8 mouse cellular contexts compared by ENCODE assay signal in genomic region chr9:80165690-80166089, GRCm38 (mm10). TPM values are rescaled to one million over a fixed set of nuclear protein-coding genes. Genes with fewer than 3 reads are reported as not detected.
DNase-seq lines count a peak whose midpoint lies in the region; ATAC-seq and TF ChIP-seq lines count a peak whose summit lies in the region.

No protein-coding gene starts in this region.

- no peak overlapping the region for H3K27ac ChIP-seq in neural tube, embryonic 11.5 days (ENCODE audit: low read depth, low read length)
- H3K27ac ChIP-seq in hindbrain, embryonic 11.5 days (ENCODE audit: low read depth, low read length), result no peak overlapping the region
- 0 out of 2 replicates have a peak overlapping the region, but pooled peaks have one; percentile 39 for H3K27ac ChIP-seq in limb, embryonic 14.5 days (replicated peaks; ENCODE audit: low read depth, low read length)
- H3K27ac ChIP-seq in thymus, adult 2 months (ENCODE audit: control insufficient read depth, insufficient read depth, low read length), result no peak overlapping the region

- TF ChIP-seq CTCF in thymus, adult 2 months (IDR thresholded peaks at IDR 0.05; ENCODE audit: borderline replicate concordance, control insufficient read depth, extremely low read depth, insufficient read depth, low read length, poor library complexity), result no peak

- no peak for ATAC-seq in neural tube, embryonic 11.5 days (ENCODE audit: insufficient read depth, low FRiP score, low TSS enrichment)
- no peak for ATAC-seq in hindbrain, embryonic 11.5 days (ENCODE audit: low FRiP score)
- no peak for ATAC-seq in limb, embryonic 14.5 days (ENCODE audit: low FRiP score, low read depth)
- no peak for ATAC-seq in inflammation-experienced regulatory T-cells, adult 6 months

- no peak for DNase-seq in neural tube, embryonic 11.5 days (ENCODE audit: low spot score)
- DNase-seq in neural tube, embryonic 10.5 days (ENCODE audit: extremely low spot score, low spot score), result no peak
- no peak for DNase-seq in hindbrain, embryonic 11.5 days (ENCODE audit: low spot score)
- peak; percentile 52 for DNase-seq in limb, embryonic 14.5 days (ENCODE audit: low spot score)
- peak; percentile 61 for DNase-seq in yolk sac, embryonic 10.5 days (ENCODE audit: low spot score)
- DNase-seq in frontal cortex, adult 2 months (ENCODE audit: extremely low spot score in 1 of 2, low spot score in 1 of 2), result no peak
- no peak for DNase-seq in thymus, adult 2 months

- H3K4me2 ChIP-seq in neural tube, embryonic 11.5 days (ENCODE audit: low read depth), result peak overlapping the region; percentile 64
- H3K4me2 ChIP-seq in hindbrain, embryonic 11.5 days (replicated peaks; ENCODE audit: low read depth, low read length), result peak overlapping the region; percentile 76; the same call in 1 of the 2 replicates
- H3K4me2 ChIP-seq in limb, embryonic 14.5 days (replicated peaks; ENCODE audit: low read depth, low read length, severe bottlenecking), result peak overlapping the region; percentile 88

- no peak overlapping the region; the same call in 1 of the 2 replicates for H3K4me3 ChIP-seq in neural tube, embryonic 11.5 days (ENCODE audit: low read depth, low read length)
- 0 out of 2 replicates have a peak overlapping the region, but pooled peaks have one; percentile 12 for H3K4me3 ChIP-seq in hindbrain, embryonic 11.5 days (ENCODE audit: low read depth, low read length)
- H3K4me3 ChIP-seq in limb, embryonic 14.5 days (replicated peaks; ENCODE audit: low read length), result peak overlapping the region; percentile 77
- no peak overlapping the region for H3K4me3 ChIP-seq in thymus, adult 2 months (ENCODE audit: control insufficient read depth, insufficient read depth, low read length)

- 54% methylated on average over 9 of the region's 9 CpGs for WGBS in neural tube, embryonic 11.5 days
- 64% methylated on average over 9 of the region's 9 CpGs for WGBS in hindbrain, embryonic 11.5 days
- WGBS in limb, embryonic 14.5 days, result 14% methylated on average over 9 of the region's 9 CpGs
- WGBS in thymus, adult 2 months, result 61% methylated on average over 9 of the region's 9 CpGs

- no peaks in the 10 kb centered on the region for H3K27me3 ChIP-seq in neural tube, embryonic 11.5 days (ENCODE audit: control insufficient read depth, insufficient read depth, low read length)
- no peaks in the 10 kb centered on the region for H3K27me3 ChIP-seq in hindbrain, embryonic 11.5 days (ENCODE audit: control insufficient read depth, insufficient read depth, low read length)
- no peaks in the 10 kb centered on the region for H3K27me3 ChIP-seq in limb, embryonic 14.5 days (ENCODE audit: control insufficient read depth, insufficient read depth, low read length)
- no peaks in the 10 kb centered on the region for H3K27me3 ChIP-seq in thymus, adult 2 months (ENCODE audit: control insufficient read depth, insufficient read depth, low read length)

- no peaks in the 10 kb centered on the region for H3K9me3 ChIP-seq in neural tube, embryonic 11.5 days (ENCODE audit: control insufficient read depth, low read length)
- no peaks in the 10 kb centered on the region for H3K9me3 ChIP-seq in hindbrain, embryonic 11.5 days (ENCODE audit: control insufficient read depth, low read length)
- no peaks in the 10 kb centered on the region for H3K9me3 ChIP-seq in limb, embryonic 14.5 days (ENCODE audit: control insufficient read depth, low read length)

- TF ChIP-seq POLR2A in limb, embryonic 14.5 days (IDR thresholded peaks at IDR 0.05; ENCODE audit: borderline replicate concordance, extremely low read depth, insufficient read depth, insufficient read length), result no peak
- TF ChIP-seq POLR2A in thymus, adult 2 months (IDR thresholded peaks at IDR 0.05; ENCODE audit: control insufficient read depth, extremely low read depth, insufficient read depth, low read length, poor library complexity), result no peak

- H3K9ac ChIP-seq in neural tube, embryonic 11.5 days (ENCODE audit: low read length), result no peak overlapping the region
- H3K9ac ChIP-seq in hindbrain, embryonic 11.5 days (ENCODE audit: low read depth, low read length), result no peak overlapping the region
- no peak overlapping the region; the same call in 1 of the 2 replicates for H3K9ac ChIP-seq in limb, embryonic 14.5 days (ENCODE audit: low read depth, low read length, severe bottlenecking)

- no peaks in the 10 kb centered on the region for H3K4me1 ChIP-seq in neural tube, embryonic 11.5 days (ENCODE audit: control insufficient read depth, insufficient read depth, low read length)
- H3K4me1 ChIP-seq in hindbrain, embryonic 11.5 days (replicated peaks; ENCODE audit: control insufficient read depth, insufficient read depth, low read length), result no peaks in the 10 kb centered on the region
- 0 out of 2 replicates have a peak, but pooled peaks cover 6% of the 10 kb centered on the region for H3K4me1 ChIP-seq in limb, embryonic 14.5 days (ENCODE audit: control insufficient read depth, insufficient read depth, low read length)
- H3K4me1 ChIP-seq in thymus, adult 2 months (replicated peaks; ENCODE audit: control insufficient read depth, insufficient read depth, low read length), result peaks cover 5% of the 10 kb centered on the region

- no peaks in the 10 kb centered on the region for H3K36me3 ChIP-seq in neural tube, embryonic 11.5 days (ENCODE audit: control insufficient read depth, insufficient read depth, low read length)
- no peaks in the 10 kb centered on the region for H3K36me3 ChIP-seq in hindbrain, embryonic 11.5 days (ENCODE audit: control insufficient read depth, insufficient read depth, low read length)
- H3K36me3 ChIP-seq in limb, embryonic 14.5 days (ENCODE audit: control insufficient read depth, insufficient read depth, low read length), result no peaks in the 10 kb centered on the region
- no peaks in the 10 kb centered on the region for H3K36me3 ChIP-seq in thymus, adult 2 months (ENCODE audit: control insufficient read depth, insufficient read depth, low read length)

RNA-seq across cellular contexts. Expression of gene Myo6, which starts 0.9 kb away (rescaled TPM):
- 12.3 and 16.1 TPM in 2 replicates for polyA plus RNA-seq in neural tube, embryonic 11.5 days (2014; fragmentation: Nextera tagmentation; extraction: Ambion mirVana)
- 14.8 and 16.2 TPM in 2 replicates for polyA plus RNA-seq in hindbrain, embryonic 11.5 days (2014; fragmentation: Nextera tagmentation; extraction: Ambion mirVana)
- 7.6 and 8.6 TPM in 2 replicates for polyA plus RNA-seq in limb, embryonic 14.5 days (2012; rRNA removed)
- 11.1 and 12.9 TPM in 2 replicates for polyA plus RNA-seq in limb, embryonic 14.5 days (2014; fragmentation: Nextera tagmentation; extraction: Ambion mirVana)
- polyA plus RNA-seq in inflammation-experienced regulatory T-cells, adult 6 months (2017; shearing (Covaris generic)), result 10 to 100 TPM in 1 of 3 experiments, 1 to 10 TPM in 2; 1.3 to 34.9 (median 7.7) TPM
- polyA plus RNA-seq in frontal cortex, adult 2 months (2012; rRNA removed), result 62.6 and 66.0 TPM in 2 replicates
- 4.1 and 6.0 TPM in 2 replicates for polyA plus RNA-seq in thymus, adult 2 months (2012; rRNA removed)

Comparison
In these comparisons a context has a peak if more than half of its experiments do, and no peak if none do; other contexts are left out.
1. DNase-seq: peak in limb, embryonic 14.5 days (single experiment) and yolk sac, embryonic 10.5 days (single experiment); none in neural tube, embryonic 11.5 days (single experiment), neural tube, embryonic 10.5 days (single experiment), hindbrain, embryonic 11.5 days (single experiment), frontal cortex, adult 2 months (0 of 2) and thymus, adult 2 months (single experiment).
2. H3K4me3 ChIP-seq: peak in hindbrain, embryonic 11.5 days (single experiment) and limb, embryonic 14.5 days (single experiment); none in neural tube, embryonic 11.5 days (single experiment) and thymus, adult 2 months (single experiment).
3. Peak in every context shown above with its lines, with median percentiles within 50 percentile points of each other: H3K4me2 ChIP-seq.